Mouse (Mus musculus) megakaryocyte, adult 5-6 weeks (primary cell): ENCODE measurements at regions not wholly inside any gene's neighbourhood (a gene's known extent, or its start where the extent isn't known, plus 50 kb on each side); places are given as distances from the start of the nearest gene placed in this dataset.
"Not testable (repeated sequence)": the region's sequence is repeated elsewhere in the genome, so short reads cannot be mapped to it uniquely, and the experiment has no call there.

Experiments
- ATAC-seq: 2 replicates; pipeline ENCODE4 v1.8.0; 2016; ENCODE audit warnings: mild to moderate bottlenecking, inconsistent platforms; ENCODE audit not compliant: poor library complexity, severe bottlenecking

GRCm38 (mm10) chr8:26593536-26594368, 383.4 kb upstream of the Zfp703 start:
- no peak for ATAC-seq

- ATAC-seq, result no peak
Observed at GRCm38 (mm10) chr8:26594369-26594920, 382.7 kb upstream of the Zfp703 start.

GRCm38 (mm10) chr8:26595431-26596018, 381.6 kb upstream of the Zfp703 start:
- no peak for ATAC-seq

- peak; percentile 59; the same call in 1 of the 2 replicates for ATAC-seq
Observed at GRCm38 (mm10) chr8:26596665-26597362, 380.3 kb upstream of the Zfp703 start.

GRCm38 (mm10) chr8:26598520-26598919, 378.6 kb upstream of the Zfp703 start:
- ATAC-seq, result no peak

- ATAC-seq, result no peak
Observed at GRCm38 (mm10) chr8:26600127-26600526, 377.0 kb upstream of the Zfp703 start.

- ATAC-seq, result no peak
Observed at GRCm38 (mm10) chr8:26608001-26608400, 369.1 kb upstream of the Zfp703 start.

GRCm38 (mm10) chr8:26608588-26608987, 368.5 kb upstream of the Zfp703 start:
- ATAC-seq, result no peak

- ATAC-seq, result peak; percentile 63
Observed at GRCm38 (mm10) chr8:26612153-26612552, 365.0 kb upstream of the Zfp703 start.

- ATAC-seq, result no peak
Observed at GRCm38 (mm10) chr8:26622311-26623052, 354.6 kb upstream of the Zfp703 start.

- no peak for ATAC-seq
Observed at GRCm38 (mm10) chr8:26626186-26626585, 350.9 kb upstream of the Zfp703 start.

GRCm38 (mm10) chr8:26626651-26627077, 350.5 kb upstream of the Zfp703 start:
- ATAC-seq, result no peak

GRCm38 (mm10) chr8:26627191-26627891, 349.8 kb upstream of the Zfp703 start:
- no peak for ATAC-seq

GRCm38 (mm10) chr8:26630544-26630943, 346.6 kb upstream of the Zfp703 start:
- ATAC-seq, result 0 out of 2 replicates have a peak, but pooled peaks have one; percentile 15

- no peak for ATAC-seq
Observed at GRCm38 (mm10) chr8:26635701-26636100, 341.4 kb upstream of the Zfp703 start.

GRCm38 (mm10) chr8:26645375-26645774, 331.8 kb upstream of the Zfp703 start:
- ATAC-seq, result not testable (repeated sequence)

- no peak for ATAC-seq
Observed at GRCm38 (mm10) chr8:26650287-26650686, 326.8 kb upstream of the Zfp703 start.

GRCm38 (mm10) chr8:26655897-26656296, 321.2 kb upstream of the Zfp703 start:
- ATAC-seq, result no peak

- no peak for ATAC-seq
Observed at GRCm38 (mm10) chr8:26656310-26657075, 320.6 kb upstream of the Zfp703 start.
